Mouse (Mus musculus) spleen, postnatal 14 days (tissue): ENCODE measurements around the gene Notch4.
A peak's percentile ranks its signal among the peaks of the same experiment; 100 is the strongest.

Experiments
- DNase-seq, 2 experiments: peaks; one replicate each; pipeline ENCODE4 v3.0.0; 2021 to 2022; ENCODE audit warnings: low spot score in 2 of 2

Gene Notch4

DNA sequence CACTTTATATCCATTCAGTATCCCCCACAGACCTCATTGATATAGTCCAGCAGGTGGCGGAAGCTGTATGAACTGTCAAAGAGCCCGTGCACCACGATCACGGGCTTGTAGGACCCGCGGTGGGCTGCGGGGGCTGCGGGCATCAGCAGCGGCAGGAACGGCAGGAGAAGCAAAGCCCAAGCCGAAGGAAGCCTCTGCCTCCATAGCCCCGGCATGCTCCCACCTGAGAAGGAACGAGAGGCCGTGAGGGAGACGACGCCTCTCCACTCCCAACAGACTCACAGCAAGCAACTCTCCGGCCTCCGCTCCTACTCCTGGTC is 62.7 kb downstream of the Notch4 start:
- no peak for DNase-seq

DNA sequence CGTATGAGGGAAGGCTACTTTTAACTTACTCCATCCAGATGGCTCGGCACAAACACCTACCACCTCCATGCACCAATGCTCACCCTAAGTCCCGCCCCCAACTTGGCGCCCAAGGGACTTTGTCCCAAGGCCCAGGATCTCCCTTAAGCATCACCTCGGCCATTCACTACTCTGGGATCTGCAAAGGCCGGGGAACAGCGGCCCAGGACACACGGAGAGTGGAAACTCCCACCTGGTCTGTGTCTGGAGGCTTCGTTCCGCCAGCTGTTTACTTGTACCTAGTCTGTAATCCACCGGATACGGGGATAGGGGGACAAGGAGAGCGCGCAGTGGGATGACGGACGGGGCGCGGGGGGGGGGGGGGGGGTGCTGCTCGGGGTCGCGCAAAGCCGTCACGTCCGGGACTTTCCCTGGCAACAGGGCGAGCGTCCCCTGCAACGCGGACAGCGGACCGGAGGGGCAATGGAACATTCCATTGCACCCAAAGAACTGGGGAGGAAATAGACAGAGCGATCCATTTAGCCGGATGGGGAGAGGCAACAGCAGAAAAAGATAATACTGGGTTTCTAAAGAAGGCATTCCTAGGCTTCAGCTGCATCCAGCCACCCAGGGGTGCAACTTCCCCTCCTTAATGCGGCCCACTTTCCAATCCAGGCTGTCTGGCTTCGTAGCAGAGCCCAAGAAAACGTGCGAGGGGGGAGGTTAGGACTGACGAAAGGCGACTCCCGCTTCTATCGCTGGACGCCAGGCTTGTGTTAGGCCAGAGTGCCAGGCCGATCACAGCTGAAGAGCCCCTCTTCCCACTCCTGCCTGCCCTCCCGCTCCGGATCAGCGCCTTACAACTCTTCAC is 63.2 kb downstream of the Notch4 start:
- peak in 1 of 2 experiments; percentile 53 for DNase-seq

DNA sequence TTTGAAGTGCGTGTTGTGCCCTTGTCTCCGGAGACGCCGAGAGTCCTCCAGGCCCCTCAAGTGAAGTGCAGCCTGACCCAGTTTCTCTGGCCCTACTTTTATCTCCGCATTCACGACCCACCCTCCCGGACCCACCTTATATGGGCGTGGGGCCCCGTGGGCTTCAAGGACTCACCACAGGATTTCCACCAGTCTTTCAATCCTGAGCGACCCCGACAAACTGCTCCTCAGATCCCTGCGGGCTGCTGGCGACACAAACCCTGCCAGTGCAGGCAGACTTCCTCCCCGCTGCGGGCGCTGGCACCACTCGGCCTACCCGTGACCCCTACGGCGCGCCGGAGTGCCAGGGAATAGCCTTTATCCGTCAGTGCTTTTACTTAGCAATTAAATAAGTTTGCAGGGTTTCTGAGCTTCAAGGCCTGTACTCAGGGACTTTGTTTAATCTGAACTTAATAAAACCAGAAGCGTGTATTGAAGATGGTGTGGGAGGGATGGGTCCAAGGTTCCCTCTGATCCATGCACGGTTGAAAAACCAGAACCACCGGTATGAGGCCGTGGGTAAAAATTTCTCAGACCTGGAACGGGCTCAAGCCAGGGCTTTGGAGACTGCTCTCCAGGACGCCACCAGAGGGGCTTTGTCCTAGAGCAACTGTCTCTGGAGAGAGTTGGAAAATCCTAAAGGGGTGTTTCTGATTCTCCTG is 64.0 kb downstream of the Notch4 start, which contains the start of gene Ppt2:
Ppt2 (minus strand) TSS at position 568 of the 701 bp plus-strand sequence.
- DNase-seq = no peak

DNA sequence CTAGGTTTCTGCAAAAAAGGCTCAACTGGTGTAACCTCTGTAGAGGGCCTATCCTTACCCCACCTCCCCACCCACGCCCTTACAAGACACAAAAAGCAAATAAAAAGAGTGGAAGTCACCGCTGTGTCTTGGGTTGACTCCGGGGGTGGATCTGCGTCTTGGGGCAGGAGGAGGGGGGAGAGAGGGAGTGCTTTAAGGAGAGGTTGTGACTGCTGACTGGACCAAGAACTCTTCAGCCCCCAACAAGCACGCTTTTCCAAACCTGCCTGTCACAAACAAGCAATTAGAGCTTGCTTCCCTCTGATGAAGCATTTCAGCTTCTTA is 64.5 kb downstream of the Notch4 start:
- no peak for DNase-seq

DNA sequence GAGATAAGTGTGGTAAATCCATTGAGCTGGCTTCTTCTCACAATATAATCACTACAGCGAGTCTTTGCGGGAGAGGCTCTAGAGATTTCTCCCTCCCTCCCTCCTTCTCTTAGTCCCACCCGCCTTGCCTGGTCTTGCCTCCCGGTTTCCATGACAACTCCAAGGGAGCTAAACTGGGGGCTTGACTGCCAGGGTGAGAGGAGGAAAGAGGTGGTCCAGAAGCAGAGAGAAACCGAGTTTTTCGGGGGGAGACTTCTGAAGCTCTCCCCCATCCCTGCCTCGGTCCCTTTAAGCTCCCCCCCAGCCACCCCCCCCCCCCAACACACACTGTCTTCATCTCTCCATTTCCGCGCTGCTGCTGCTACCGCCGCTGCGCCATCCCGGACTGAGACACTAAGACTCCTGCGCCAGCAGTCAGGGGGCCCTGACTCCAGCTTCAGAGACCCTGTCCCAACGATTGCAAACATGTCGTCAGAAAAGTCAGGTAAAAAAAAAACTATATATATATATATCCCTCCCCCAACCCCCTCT is 65.2 kb downstream of the Notch4 start, which contains the start of gene Prrt1:
Prrt1 (plus strand) TSS at position 313 of the 531 bp plus-strand sequence.
- no peak for DNase-seq

DNA sequence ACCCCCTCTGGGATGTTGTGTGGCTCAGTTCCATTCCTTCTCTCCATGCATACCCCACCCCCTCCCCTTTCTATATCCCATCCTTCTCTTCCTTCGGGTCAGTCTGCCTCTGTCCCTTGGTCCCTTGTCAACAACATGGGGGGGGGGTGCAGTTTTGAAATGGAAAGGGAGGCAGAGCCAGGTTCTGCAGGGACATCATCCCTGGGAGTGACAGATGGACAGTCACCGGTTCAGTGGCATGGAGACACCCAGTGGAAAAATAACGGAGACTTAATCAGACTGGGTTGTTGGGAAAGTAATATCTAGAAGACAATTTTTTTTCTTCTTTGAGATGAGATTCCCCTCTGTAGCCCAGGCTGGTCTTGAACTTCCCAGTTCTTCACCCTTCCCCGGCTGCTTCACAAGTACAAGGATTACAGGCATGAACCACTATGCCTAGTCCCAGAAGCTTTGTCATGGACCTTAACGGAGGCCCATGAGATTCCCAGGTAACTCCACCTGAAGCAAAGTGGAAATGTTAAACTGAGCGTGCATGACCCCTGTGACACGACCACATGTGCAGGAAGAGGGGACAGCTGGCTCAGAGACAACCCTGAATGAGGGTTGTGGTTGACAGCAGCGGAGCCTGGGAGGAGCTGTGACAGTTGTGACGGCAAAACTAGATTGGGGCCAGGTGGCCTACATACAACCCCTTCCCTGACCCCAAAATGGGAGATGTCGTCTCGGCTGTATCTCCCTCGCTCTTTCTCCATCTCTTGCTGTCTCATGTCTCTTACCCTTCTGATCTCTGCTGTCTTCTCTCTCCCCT is 65.9 kb downstream of the Notch4 start:
- DNase-seq = no peak

DNA sequence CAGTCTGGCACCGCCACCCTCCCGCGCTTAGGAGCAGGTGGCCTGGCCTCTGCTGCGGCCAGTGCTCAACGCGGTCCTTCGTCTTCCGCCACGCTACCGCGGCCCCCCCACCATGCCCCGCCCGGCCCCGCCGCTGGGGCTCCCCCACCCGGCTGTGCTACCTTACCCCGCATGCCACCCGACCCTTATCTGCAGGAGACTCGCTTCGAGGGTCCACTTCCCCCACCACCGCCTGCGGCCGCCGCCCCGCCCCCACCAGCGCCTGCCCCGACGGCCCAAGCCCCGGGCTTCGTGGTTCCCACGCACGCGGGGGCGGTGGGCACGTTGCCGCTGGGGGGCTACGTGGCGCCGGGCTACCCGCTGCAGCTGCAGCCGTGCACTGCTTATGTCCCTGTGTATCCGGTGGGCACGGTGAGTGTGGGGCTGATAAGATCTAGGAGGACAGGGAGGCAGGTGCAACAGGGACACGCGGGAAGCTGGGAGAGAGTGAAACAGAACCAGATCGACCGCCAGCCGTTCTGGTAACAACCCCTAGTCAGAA is 66.8 kb downstream of the Notch4 start:
- DNase-seq = no peak

DNA sequence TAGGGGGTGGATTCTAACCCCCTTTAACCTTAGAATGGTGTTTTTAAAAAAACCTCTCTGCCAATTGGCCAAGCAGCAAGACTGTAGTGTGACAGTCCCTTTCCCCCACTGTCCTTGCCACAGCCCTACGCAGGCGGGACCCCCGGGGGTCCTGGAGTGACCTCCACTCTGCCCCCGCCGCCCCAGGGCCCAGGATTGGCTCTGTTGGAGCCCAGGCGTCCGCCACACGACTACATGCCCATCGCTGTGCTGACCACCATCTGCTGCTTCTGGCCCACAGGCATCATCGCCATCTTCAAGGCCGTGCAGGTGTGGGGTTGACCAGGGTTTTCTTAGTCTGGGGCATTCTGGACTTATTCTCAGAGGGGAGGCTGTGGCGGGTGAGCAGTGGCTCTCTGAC is 67.6 kb downstream of the Notch4 start:
- no peak for DNase-seq

DNA sequence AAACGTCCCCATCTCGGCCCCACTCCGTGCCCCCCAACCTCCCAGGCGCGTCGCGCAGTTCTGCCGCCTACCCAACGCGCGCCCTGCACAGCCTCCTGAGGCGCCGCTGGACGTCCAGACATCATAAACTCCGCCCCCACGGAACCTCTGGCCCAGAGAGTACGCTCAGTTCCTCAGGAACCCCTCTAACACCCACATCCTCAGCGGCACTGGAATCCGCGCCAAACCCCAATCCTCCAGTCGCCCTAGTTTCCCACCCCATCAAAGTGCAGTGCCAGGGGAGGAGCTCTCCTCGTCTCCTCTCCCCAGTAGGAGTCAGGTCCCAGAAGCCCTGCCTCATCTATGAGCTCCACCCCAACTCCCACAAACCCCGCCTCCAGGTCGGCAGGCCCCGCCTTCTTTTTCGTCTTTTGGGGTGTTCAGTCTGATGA is 68.2 kb downstream of the Notch4 start:
- peak in 1 of 2 experiments; percentile 43 for DNase-seq

DNA sequence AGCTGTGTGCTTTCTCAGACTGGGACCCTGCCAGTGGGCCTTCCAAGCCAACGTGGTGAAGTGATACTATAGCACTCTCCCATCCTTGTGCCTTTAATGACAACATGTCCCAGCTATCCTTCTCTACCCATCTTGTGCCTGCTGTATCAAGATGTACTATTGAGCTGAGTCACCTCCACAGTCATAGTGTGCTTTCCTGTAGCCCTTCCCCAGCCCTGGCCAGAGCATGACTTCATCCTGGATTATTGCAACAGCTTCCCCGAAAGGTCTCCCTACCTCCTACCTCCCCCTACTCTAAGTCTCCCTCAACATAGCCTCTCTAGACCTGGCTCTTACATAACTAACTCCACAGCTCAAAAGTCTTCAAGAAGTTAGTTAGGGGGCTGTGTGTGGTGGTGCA is 71.6 kb downstream of the Notch4 start:
- no peak for DNase-seq

DNA sequence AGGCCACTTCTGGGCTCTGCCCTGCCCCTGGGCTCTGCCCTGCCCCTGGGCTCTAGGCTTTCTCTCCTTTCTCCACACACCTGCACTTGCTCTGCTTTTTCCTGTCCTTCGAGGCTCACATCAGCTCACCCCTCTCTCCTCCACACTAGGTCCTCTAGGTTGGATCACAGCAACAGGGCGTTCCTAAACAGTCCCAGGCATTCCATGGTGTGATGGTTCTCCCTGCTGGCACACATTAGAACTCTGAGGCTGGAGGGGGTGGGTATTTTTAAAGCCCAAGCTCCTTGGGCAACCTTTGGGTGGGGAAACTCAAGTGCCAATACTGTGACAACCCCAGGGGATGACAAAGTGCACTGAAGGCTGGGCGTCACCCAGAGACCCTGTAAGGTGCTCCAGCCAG is 73.4 kb downstream of the Notch4 start:
- DNase-seq = no peak
